Mouse (Mus musculus) brain, adult 2 months (tissue): ENCODE data around the gene Homez.

Experiments used
- DNase-seq: peaks from one replicate; pipeline ENCODE4 v3.0.0; 2011; ENCODE audit warnings: low read depth, low spot score

The Homez gene

GRCm38 (mm10) chr14:54870861-54871260 is at the start of gene Homez:
TSS of gene Homez (minus strand) at chr14:54870961.
- DNase-seq: no peak

DNA sequence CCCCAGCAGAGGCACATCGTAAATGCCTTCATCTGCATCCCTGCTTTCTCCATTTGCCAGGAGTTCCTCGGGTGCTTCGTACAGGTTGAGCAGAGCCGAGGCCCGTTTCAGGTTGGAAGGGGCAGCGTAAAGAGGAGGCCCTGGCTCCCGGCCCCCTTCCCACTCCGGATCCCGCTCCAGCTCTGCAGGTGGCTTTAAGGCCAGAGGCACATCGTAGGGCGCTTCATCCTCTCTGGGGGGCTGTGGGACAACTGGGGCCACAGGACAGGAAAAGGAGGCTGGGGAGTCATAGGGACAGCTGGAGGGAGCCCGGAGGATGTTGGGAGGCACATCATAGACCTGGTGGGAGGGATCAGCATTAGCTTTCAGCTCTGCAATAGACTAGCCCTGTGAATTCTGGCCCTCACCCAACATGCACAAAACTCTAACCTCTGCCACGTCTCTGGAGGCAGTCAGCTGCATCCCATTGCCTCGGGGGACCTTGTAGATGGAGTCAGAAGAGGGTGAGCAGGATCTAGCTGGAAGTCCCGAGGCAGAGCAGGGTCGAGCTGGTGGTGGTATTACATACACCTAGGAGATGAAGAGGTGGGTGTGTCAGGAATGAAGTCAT is 49.4 kb upstream of the Homez start:
- no peak for DNase-seq

DNA sequence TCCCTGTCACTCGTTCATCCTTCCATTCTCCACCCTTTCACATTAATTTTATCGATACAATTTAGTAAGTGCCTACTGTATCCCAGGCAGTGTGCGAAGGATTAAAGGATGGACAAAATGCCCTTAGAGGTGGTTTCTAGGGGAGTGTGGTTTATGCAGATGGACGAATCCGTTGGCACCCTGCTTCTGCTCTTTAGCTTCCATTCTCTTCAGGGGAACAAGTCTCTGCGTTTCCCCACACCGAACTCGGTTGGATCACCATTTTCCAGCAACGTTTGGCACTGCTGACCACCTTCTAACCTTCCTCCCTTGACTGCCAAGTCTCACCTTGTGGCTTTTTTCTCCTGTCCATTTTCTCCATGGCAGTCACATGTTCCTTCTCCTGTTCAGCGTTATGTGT is 42.6 kb upstream of the Homez start:
- peak; percentile 44 for DNase-seq

DNA sequence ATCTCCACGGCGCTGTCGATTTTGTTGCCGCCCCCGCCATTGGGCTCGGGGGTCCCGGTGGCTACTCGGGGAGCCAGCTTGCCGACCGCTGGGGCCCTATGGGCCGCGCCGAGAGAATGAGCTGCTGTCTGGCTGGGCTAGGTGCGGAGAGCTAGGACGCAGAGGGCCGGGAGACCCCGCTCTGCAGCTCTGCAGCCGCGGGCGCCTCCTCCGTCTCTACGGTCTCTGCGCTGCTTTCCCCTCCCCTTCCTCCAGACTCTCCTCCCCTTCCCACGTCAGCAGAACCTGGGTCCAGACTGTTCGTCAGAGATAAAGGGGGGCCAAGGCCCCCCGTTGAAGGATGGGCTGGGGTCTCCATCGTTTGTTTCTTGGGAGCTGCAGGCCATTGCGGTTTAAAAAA is 42.1 kb upstream of the Homez start, which contains the start of gene Slc22a17:
Gene Slc22a17, minus strand, starts transcription at position 247 of the 400 bp plus-strand sequence.
- peak; percentile 94 for DNase-seq

DNA sequence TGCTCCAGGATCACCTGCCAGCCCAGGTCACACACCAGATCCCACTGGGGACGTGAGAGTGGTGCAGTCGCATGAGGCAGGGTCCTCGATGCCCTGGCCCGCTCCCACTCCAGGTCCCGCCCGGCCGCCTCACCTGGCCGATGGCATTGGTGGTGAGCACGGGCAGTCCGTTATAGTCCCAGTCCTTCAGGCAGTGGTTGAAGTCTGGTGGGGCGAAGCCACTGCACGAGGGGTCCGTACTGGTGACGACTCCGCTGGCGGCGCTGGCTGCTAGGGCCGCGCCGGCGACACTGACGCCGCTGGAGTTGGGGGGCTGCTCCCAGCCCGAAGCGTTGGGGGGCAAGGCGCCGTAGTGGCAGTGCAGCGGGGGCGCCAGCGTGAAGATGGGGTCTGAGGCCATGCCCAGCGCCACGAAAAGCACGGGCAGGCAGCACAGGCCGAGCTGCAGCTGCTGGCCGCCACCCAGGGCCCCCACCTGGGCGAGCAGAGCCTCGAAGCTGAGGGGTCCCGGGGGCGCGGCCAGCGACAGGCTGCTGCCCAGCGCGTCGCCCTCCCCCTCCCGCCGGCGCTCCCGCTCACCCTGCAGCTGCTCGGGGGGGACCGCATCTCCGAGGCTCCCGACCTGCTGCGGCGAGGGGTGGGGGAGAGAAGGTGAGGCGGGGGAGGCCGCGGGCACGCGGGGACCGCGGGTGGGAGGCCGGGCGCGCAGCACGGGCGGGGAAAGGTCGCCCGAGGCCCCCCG is 41.5 kb upstream of the Homez start:
- peak; percentile 49 for DNase-seq

- no peak for DNase-seq
Observed at GRCm38 (mm10) chr14:54908682-54909081, 37.9 kb upstream of the Homez start.

DNA sequence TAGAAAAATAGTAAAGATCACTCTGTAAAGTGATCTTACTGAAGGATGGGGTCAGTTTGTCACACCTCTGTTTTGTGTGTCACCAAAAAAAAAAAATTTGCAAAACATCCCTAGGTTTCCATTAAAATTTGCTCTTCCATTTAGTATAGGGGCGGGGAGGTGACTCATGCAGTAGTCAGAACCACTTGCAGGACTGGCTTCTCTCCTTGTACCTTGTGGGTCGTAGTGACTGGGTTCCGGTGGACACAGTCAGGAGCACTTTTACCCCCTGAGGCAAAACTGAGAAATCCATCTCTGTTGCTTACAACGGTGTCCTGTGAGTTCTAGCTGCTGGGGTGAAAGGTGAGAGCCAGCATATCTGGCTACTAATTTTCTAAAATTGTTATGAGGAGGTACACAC is 32.9 kb upstream of the Homez start:
- DNase-seq: no peak

- peak; percentile 91 for DNase-seq
Observed at GRCm38 (mm10) chr14:54900383-54900782, 29.6 kb upstream of the Homez start.

DNA sequence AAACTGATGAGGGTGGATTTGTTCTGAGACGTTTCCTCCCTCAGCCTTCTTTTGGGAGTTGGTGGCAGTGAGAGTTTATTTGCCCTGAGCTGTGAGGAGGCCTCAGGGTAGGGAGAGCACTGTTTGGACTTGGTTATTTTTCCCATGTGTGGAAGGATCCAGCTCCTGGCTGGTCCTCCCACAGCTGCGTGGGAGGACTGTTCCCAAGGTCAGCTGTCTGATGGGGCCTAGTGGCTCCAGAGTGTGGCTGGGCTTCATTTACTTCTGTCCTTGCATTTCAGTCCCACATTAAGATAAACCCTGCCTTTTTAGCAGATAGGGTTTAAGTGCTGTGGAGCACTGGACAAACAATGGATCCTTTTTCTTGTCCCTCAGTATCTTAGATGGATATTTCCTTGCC is 26.7 kb upstream of the Homez start:
- DNase-seq: no peak

DNA sequence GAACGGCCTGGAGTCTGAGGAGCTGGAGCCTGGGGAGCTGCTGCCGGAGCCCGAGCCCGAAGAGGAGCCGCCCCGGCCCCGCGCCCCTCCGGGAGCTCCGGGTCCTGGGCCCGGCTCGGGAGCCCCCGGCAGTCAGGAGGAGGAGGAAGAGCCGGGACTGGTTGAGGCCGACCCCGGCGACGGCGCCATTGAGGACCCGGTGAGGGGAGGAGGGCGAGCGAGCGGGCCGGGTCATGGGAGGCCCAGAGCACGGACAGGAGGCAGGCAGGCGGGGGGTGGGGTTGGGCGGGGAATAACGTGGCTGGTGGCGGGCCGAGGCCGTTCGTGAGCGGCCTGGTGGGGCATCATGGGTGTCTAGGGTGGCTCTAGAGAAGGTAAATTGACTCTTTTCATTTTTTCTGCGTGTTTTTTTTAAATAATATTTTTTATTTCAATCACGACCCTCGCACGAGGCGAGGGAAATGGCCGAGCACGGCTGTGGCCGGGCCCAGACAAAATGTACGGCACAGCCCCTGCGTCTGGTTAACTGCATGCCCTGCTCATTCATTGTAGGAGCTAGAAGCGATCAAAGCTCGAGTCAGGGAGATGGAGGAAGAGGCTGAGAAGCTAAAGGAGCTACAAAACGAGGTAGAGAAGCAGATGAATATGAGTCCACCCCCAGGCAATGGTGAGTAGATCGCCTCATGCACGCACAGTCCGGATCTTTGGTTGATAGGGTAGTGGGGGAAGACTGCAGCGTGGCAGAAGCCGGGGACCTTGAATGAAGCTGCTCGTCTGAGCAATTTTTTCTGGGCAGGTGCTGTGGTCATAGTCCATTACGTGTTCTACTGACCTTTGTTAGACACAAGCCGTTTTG is 23.8 kb upstream of the Homez start:
- peak; percentile 54 for DNase-seq

- DNase-seq: peak; percentile 100
Observed at GRCm38 (mm10) chr14:54893651-54894181, 23.0 kb upstream of the Homez start.

DNA sequence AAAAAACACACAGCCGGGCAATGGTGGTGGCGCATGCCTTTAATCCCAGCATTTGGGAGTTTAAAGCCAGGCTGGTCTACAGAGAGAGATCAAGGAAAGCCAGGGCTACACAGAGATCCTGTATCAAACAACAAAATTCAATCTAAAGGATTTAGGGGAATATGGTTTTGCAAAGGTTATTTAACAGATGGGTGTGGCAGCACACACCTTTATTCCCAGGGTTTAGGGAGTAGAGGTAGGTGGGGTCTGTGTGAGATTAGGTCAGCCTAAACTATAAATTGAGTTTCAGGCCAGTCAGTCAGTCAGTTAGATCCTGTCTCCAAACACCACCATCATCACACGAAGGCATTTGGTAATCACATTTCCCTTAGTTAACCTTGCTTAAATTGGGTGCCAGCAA is 21.4 kb upstream of the Homez start, which contains the start of gene Pabpn1:
Gene Pabpn1, plus strand, starts transcription at position 301 of the 400 bp plus-strand sequence.
- no peak for DNase-seq

- no peak for DNase-seq
Observed at GRCm38 (mm10) chr14:54885309-54885708, 14.5 kb upstream of the Homez start.

DNA sequence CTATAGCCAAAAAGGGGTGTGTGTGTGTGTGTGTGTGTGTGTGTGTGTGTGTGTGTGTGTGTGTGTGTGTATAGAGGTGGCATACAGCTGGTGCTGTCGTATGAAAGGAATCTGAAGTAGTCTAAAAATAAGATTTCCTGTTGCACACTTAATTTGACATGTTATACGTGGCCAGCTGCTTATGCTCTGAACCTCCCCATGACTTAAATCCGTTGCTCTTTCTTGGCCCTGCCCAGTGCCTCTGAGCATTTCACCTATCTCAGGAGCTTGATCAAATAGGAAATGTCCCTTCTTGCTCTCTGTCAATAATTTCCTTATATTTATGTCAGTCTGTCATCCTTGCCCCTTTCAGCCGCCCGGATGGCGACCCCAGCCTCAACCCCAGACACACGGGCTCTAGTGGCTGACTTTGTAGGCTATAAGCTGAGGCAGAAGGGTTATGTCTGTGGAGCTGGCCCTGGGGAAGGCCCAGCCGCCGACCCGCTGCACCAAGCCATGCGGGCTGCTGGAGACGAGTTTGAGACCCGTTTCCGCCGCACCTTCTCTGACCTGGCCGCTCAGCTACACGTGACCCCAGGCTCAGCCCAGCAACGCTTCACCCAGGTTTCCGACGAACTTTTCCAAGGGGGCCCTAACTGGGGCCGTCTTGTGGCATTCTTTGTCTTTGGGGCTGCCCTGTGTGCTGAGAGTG is 13.4 kb upstream of the Homez start:
- no peak for DNase-seq

- peak; percentile 96 for DNase-seq
Observed at GRCm38 (mm10) chr14:54883154-54884021, 12.6 kb upstream of the Homez start, which contains the start of the genes Bcl2l2 and Gm20521. TSS of gene Bcl2l2 (plus strand) at chr14:54883377. TSS of gene Gm20521 (plus strand) at chr14:54883441.

DNA sequence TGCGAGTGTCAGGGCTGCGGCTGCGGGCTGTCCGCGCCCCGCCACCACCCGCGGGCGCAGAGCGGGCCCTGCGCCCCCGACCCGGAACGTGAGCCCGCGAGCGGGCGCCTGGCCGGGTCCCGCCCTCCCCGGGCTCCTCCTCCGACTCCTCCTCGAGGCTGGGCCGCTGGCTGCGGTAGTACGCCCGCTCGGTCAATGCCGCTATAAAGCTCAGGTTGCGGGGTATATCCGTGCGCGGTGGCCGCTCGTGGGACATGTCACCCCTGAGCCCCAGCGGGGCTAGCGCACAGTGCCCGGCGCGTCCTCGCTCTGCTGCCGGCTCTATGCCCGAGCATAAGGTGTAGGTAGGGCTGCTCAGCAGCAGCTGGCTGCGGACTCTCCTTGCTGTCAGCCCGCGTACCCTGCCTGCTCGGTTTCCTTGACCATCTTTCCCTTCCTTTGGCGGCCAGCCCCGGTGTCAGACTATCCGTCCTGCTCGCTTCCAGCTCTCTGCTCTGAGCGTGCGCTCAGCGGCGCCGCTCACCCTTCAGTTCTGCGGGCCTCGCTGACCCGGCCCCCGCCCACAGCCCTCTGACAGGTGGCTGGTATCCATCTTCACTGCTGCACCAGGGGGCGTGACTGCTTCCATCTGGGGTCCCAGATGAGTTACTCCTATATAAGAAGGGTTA is 6.4 kb upstream of the Homez start, which contains the start of gene Ppp1r3e:
Gene Ppp1r3e, minus strand, starts transcription at position 503 of the 668 bp plus-strand sequence.
- DNase-seq: peak; percentile 84

DNA sequence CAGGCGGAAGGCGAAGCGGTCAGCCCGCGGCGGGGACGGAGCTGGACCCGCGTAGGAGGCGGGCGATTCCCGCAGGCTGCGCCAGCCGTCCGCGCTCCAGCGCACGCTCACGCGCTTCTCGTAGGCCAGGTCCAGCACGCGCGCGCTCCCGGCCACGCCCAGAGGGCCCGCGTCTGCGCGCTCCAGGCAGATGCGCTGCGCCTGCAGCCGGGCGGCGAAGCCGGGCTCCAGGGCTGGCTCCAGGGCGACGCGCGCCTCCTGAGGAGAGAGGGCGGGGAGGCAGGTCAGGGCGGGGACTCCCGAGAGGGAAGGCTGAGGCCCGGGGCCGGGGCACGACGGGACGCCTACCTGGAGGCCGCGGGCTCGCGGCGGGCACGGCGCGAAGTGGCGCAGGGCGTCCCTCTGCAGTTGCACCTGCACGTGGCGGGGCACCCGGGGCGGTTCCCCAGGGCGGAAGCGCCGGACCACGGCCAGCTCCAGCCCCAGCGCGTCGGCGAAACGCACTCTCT is 5.8 kb upstream of the Homez start:
- DNase-seq: peak; percentile 98

DNA sequence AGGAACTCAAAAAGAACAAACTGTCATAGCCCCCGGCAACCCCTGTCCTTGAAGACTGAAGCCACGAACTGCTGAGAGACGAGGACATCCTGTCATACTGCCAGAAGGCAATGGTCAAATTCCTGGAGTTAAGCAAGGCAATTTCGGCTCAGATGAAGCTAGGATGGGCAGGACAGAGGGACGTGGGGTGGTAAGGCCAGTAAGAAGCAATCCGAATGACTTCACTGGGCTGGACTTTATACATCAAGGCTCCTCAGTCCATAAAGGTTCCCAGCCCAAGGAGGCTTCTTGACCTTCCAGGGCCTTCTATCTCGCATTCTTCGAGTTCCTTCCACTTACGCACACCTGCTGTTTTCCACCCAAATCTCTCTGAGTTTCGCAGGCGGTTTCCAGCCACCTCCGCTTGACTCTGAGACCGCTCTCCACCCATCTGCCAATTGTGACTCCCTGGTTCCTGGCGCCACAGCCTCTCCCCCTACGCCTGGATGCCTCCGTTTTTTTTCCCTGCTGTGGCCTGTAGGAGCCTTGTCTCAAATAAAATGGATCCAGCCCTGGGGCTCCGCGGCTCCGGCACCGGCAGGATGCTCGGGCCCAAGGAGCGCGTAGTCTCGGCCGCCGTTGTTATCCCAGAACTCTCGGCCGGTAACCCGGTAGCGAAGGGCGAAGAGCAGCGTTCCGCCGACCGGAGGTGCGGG is 5.2 kb upstream of the Homez start:
- DNase-seq: peak; percentile 88

DNA sequence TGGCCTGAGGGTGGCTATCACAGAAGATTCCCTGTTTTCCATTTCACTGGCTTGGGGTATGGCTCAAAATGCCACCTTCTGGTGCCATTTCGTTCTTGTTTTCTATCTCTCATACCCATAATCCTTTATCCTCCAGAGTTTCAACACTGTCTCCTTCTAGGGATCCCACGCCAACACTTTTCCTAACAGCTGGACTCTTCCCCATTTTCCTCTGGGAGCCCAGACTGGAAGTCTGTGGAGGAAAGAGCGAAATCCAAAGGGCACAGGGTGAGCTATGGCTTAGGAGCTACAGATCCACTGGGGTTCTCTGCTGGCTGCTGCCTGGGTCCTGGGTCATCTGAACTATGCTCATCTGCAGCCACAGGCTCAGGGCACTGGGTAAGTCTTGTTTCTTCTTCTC is 3.4 kb upstream of the Homez start:
- no peak for DNase-seq
